Mouse (Mus musculus): ENCODE results near the gene Rnf40.

Rnf40 gene

DNA sequence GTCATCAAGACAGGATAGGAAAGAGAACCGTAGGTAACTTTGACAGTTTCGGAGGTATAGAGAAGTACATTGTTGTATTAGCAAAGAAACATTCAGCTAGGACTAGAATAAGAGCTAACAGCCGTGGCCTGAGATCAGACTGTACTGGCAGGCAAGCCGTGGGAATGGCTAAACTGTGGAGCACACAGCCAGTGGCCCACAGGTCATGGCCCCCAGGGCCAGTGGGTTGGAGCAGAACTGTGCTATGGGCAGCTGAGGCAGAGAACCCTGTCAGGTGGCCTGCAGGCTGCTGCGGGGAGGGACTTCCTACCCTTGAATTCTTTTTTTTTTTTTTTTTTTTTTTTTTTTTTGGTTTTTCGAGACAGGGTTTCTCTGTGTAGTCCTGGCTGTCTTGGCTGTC is 60.6 kb downstream of the Rnf40 start:
- DNase-seq (ENCODE audit: low spot score in 2 of 2): no peak

DNA sequence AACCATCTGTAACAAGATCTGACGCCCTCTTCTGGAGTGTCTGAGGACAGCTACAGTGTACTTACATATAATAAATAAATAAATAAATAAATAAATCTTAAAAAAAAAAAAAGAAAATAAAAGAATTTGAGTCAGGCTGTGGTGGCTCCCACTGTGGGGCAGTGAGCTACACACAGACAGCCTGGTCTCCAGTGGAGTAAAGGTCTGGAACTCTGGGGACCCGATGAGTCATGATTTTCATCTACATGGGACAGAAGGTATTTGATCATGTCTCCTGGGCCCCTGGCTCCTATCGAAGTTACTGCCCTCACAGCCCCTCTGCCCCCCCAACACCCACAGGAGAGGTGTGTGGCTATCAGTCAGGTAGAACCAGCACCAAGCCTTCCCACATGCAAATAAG is 63.1 kb downstream of the Rnf40 start:
- no peak for DNase-seq (ENCODE audit: low spot score in 2 of 2)

DNA sequence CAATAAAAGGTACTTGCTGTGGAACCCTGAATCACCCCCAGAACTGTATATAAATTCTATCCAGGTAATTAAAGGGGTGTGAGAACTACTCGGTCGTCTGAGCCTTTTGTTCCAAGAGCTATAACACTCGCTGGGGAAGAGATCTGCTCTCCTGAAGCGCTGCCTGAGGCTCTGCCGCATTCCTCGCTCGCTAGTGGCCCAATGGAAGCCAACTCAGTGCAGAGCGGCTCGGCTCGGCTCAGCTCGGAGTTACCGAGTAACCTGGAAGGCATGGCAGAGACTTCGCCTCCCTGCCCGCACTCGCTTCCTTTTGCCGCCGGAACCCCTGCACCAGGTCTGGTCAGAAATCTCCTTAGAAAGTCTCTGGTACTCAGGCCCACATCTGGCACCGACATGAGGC is 63.5 kb downstream of the Rnf40 start:
- DNase-seq (ENCODE audit: low spot score in 2 of 2): no peak

DNA sequence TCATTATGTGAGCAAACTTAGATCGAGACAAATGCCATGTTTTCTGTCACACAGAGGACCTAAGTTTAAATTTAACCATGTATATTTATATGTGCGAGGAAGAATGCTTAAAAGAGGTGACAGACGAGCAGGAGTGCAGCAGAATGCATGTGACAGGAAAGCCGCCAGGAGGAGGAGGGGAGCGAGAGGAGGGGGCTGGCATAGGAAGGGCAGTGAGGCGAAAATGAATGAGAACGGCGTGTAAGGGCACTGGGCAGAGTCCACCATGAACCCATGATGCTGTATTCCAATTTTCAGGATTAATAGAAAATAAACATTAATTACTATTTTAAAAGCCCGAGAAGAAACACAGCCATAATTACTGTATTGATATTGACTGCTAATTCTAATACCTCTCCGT is 65.8 kb downstream of the Rnf40 start:
- no peak for DNase-seq (ENCODE audit: low spot score in 2 of 2)
